Mouse (Mus musculus) midbrain, embryonic 11.5 days (tissue): Measurements from ENCODE around the gene Nox1. TPM values are rescaled to one million over a fixed set of nuclear protein-coding genes. Genes with fewer than 3 reads are reported as not detected.

ENCODE experiments used
- ATAC-seq: fragments of 200-750 bp; cut with Nextera tagmentation; 2 replicates; pipeline ENCODE4 v1.8.0; 2017; ENCODE audit warnings: moderate TSS enrichment, moderate library complexity; ENCODE audit not compliant: low FRiP score
- DNase-seq: peaks from one replicate; pipeline ENCODE4 v3.0.0; 2015; ENCODE audit warnings: low spot score; ENCODE audit errors: missing footprints
- H3K27ac ChIP-seq: fragments of 300-500 bp; sonication (generic); 2 replicates; pipeline ENCODE4 v1.5.1; 2014; ENCODE audit warnings: low read depth, low read length
- H3K27me3 ChIP-seq: fragments of 300-500 bp; sonication (generic); 2 replicates; pipeline ENCODE4 v1.6.1; 2014; ENCODE audit warnings: mild to moderate bottlenecking, low read length, moderate library complexity, mixed read lengths; ENCODE audit not compliant: control insufficient read depth, insufficient read depth
- H3K36me3 ChIP-seq: fragments of 300-500 bp; sonication (generic); 2 replicates; pipeline ENCODE4 v1.6.1; 2014; ENCODE audit warnings: mild to moderate bottlenecking, low read length, moderate library complexity, mixed read lengths; ENCODE audit not compliant: control insufficient read depth, insufficient read depth
- H3K4me1 ChIP-seq: fragments of 300-500 bp; sonication (generic); 2 replicates; pipeline ENCODE4 v1.6.1; 2014; ENCODE audit warnings: low read length; ENCODE audit not compliant: control insufficient read depth, insufficient read depth
- H3K4me2 ChIP-seq: fragments of 300-500 bp; sonication (generic); 2 replicates; pipeline ENCODE4 v1.6.1; 2014; ENCODE audit warnings: mild to moderate bottlenecking, moderate library complexity
- H3K4me3 ChIP-seq: fragments of 300-500 bp; sonication (generic); 2 replicates; pipeline ENCODE4 v1.5.1; 2014; ENCODE audit warnings: low read depth, low read length
- H3K9ac ChIP-seq: fragments of 300-500 bp; sonication (generic); 2 replicates; pipeline ENCODE4 v1.6.1; 2014; ENCODE audit warnings: low read length
- H3K9me3 ChIP-seq: fragments of 300-500 bp; sonication (generic); 2 replicates; pipeline ENCODE4 v1.6.1; 2016; ENCODE audit warnings: low read length; ENCODE audit not compliant: control insufficient read depth
- WGBS: fragments of 180-500 bp; shearing (Covaris S2); extraction: QIAGEN DNeasy Blood & Tissue Kit; methylation state at CpG from one replicate; pipeline ENCODE4 v1.1.7; 2014; 5-methylcytosine and 5-hydroxymethylcytosine counted together
- polyA plus RNA-seq: library from polyadenylated mRNA; unstranded; fragments of >200 nt; fragmentation: Nextera tagmentation; extraction: Ambion mirVana; gene quantifications from 2 replicates; pipeline ENCODE4 v1.2.1, GENCODE M21; 2014

Gene Nox1
- 0.12 TPM in 1 of 2 replicates, not detected in the other for polyA plus RNA-seq

DNA sequence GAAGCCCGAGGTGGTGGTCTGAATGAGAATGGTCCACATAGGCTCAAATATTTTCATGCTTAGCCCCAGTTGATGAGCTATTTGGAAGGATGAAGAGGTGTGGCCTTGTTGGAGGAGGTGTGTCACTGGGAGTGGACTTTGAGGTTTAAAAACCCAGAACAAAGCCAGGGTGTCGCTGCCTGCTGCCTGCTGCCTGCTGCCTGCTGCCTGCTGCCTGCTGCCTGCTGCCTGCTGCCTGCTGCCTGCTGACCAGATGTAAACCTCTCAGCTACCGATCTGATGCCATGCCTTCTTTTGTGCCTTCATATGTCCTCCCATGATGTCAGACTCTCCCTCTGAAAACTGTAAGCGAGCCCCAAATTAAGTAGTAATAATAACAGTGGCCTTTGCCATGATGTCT is at the start of gene Nox1:
Gene Nox1 (minus strand): TSS at position 101 of the 400 bp plus-strand sequence.
- ATAC-seq (no peak), DNase-seq (no peak)
- Histone ChIP-seq H3K27me3 (no peaks in the 10 kb centered on the region), H3K4me1 (no peaks in the 10 kb centered on the region), H3K4me3 (no peak within 1 kb of the TSS), H3K27ac (no peak within 1 kb of the TSS), H3K9ac (no peak within 1 kb of the TSS), H3K4me2 (no peak within 1 kb of the TSS), H3K36me3 (no peaks in the 10 kb centered on the region), H3K9me3 (no peaks in the 10 kb centered on the region)
- WGBS, result 61% methylated on average over 4 of the region's 4 CpGs

GRCm38 (mm10) chrX:134262129-134262528 is 40.4 kb upstream of the Nox1 start:
- Histone ChIP-seq H3K27ac (no peak overlapping the region), H3K9me3 (no peaks in the 10 kb centered on the region), H3K4me1 (no peaks in the 10 kb centered on the region), H3K36me3 (no peaks in the 10 kb centered on the region), H3K4me2 (no peak overlapping the region), H3K9ac (no peak overlapping the region), H3K4me3 (no peak overlapping the region), H3K27me3 (no peaks in the 10 kb centered on the region)
- WGBS, result 76% methylated on average over 11 of the region's 11 CpGs
- DNase-seq, result no peak
- ATAC-seq, result no peak

DNA sequence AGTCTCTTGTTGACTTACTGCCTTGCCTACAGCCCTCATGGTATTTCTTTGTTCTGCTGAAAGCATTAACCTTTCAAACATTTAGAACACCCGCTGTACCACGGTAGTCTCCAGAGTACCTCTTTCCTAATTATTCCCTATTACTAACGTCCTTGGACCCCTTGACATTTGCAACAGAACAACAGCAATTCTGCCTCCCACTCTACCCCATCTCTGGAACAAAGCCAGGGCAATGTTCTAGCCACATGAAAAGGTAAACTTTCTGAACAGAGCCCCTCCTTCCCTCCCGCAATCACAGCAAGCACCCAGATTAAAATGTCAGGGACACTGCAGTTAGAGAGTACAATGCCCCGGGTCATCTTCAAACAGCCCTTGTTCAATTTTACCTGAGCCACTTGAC is 39.4 kb upstream of the Nox1 start:
- no peaks in the 10 kb centered on the region for H3K4me1 ChIP-seq
- no peaks in the 10 kb centered on the region for H3K36me3 ChIP-seq
- WGBS, result 38% methylated on average over 5 of the region's 5 CpGs
- no peak for DNase-seq
- no peaks in the 10 kb centered on the region for H3K9me3 ChIP-seq
- H3K9ac ChIP-seq, result no peak overlapping the region
- no peak overlapping the region for H3K27ac ChIP-seq
- no peak overlapping the region for H3K4me2 ChIP-seq
- H3K4me3 ChIP-seq, result no peak overlapping the region
- no peaks in the 10 kb centered on the region for H3K27me3 ChIP-seq
- ATAC-seq, result no peak

- ATAC-seq, result no peak
- DNase-seq, result no peak
- Histone ChIP-seq H3K36me3 (no peaks in the 10 kb centered on the region), H3K9me3 (no peaks in the 10 kb centered on the region), H3K4me1 (no peaks in the 10 kb centered on the region), H3K9ac (no peak overlapping the region), H3K27me3 (no peaks in the 10 kb centered on the region), H3K4me3 (no peak overlapping the region), H3K27ac (no peak overlapping the region), H3K4me2 (no peak overlapping the region)
- WGBS, result 79% methylated on average over 2 of the region's 2 CpGs
These were observed 26.4 kb upstream of the Nox1 start for GRCm38 (mm10) chrX:134248202-134248601.

- Histone ChIP-seq H3K9ac (no peak overlapping the region), H3K9me3 (no peaks in the 10 kb centered on the region), H3K27me3 (no peaks in the 10 kb centered on the region), H3K4me3 (no peak overlapping the region), H3K27ac (no peak overlapping the region), H3K36me3 (no peaks in the 10 kb centered on the region), H3K4me1 (no peaks in the 10 kb centered on the region), H3K4me2 (no peak overlapping the region)
- no peak for ATAC-seq
- WGBS, result 92% methylated on average over 10 of the region's 10 CpGs
- DNase-seq, result no peak
These were observed 24.2 kb upstream of the Nox1 start for GRCm38 (mm10) chrX:134245946-134246345.

- no peak for DNase-seq
- no peak overlapping the region for H3K9ac ChIP-seq
- H3K36me3 ChIP-seq, result no peaks in the 10 kb centered on the region
- H3K27ac ChIP-seq, result no peak overlapping the region
- ATAC-seq, result no peak
- H3K4me2 ChIP-seq, result no peak overlapping the region
- WGBS, result 96% methylated on average over 10 of the region's 10 CpGs
- no peak overlapping the region for H3K4me3 ChIP-seq
- H3K4me1 ChIP-seq, result no peaks in the 10 kb centered on the region
- H3K9me3 ChIP-seq, result no peaks in the 10 kb centered on the region
- H3K27me3 ChIP-seq, result no peaks in the 10 kb centered on the region
These were observed 16.5 kb upstream of the Nox1 start for GRCm38 (mm10) chrX:134238266-134238665.

DNA sequence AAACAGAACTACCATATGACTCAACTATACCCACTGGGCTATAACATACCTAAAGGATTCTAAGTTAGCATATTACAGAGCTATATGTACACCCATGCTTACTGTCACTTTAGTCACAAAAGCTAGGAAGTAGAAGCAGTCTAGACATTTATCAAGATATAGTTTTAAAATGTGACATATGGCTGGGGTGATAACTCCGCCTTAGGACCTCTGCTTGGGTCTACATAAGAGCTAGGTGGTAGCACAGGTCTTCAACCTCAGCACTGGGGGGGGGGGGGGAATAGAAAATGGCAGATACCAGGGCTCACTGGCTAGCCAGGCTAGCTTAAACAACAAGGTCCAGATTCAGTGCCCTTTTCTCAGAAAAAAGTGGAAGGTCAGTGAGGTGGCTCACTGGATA is 11.3 kb upstream of the Nox1 start:
- ATAC-seq (no peak), DNase-seq (no peak)
- H3K4me2 ChIP-seq, result no peak overlapping the region
- H3K27ac ChIP-seq, result no peak overlapping the region
- 81% methylated on average over 1 of the region's 1 CpGs for WGBS
- no peak overlapping the region for H3K9ac ChIP-seq
- H3K9me3 ChIP-seq, result no peaks in the 10 kb centered on the region
- no peak overlapping the region for H3K4me3 ChIP-seq
- H3K4me1 ChIP-seq, result no peaks in the 10 kb centered on the region
- no peaks in the 10 kb centered on the region for H3K36me3 ChIP-seq
- H3K27me3 ChIP-seq, result no peaks in the 10 kb centered on the region

DNA sequence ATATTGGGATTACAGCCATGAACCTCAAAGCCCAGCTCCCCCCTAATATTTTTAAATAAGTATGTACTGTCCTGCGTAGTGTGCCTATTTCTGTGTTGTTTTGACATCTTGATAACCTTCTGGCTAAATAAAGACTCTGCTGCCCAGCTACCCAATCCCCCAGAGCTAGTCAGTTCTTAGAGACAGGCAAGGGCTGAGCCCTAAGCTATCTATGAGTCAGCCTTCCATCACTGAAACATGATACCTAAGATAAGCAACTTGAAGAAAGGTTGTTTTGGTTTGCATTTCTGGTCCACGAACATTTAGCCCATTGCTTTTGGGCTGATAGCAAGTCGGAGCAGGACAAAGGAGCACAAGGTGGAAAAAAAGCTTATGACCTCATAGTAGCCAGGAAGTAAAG is 1.1 kb downstream of the Nox1 start:
- Histone ChIP-seq H3K4me3 (no peak overlapping the region), H3K4me1 (no peaks in the 10 kb centered on the region), H3K4me2 (no peak overlapping the region), H3K36me3 (no peaks in the 10 kb centered on the region), H3K9me3 (no peaks in the 10 kb centered on the region), H3K27me3 (no peaks in the 10 kb centered on the region), H3K9ac (no peak overlapping the region), H3K27ac (no peak overlapping the region)
- no peak for DNase-seq
- WGBS, result 78% methylated on average over 3 of the region's 3 CpGs
- no peak for ATAC-seq

DNA sequence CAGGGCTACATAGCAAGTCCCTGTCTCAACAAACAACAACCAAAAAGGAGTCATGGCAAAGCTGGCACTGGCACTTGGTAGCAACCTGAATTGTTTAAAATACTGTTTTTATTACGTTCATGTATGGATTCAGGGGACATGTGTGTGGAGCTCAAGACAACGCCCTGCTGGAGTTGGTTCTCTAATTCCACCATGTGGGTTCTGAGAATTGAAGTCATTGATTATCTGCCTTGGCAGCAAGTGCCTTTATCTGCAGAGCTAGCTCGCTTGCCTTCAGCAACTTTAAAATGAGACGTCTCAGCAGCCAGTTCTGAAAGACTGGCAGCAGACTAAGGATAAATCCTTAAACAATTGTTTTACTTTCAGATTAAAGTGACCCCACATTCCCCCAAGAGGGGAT is 3.6 kb downstream of the Nox1 start:
- Histone ChIP-seq H3K9ac (no peak overlapping the region), H3K27me3 (no peaks in the 10 kb centered on the region), H3K36me3 (no peaks in the 10 kb centered on the region), H3K27ac (no peak overlapping the region), H3K9me3 (no peaks in the 10 kb centered on the region), H3K4me3 (no peak overlapping the region), H3K4me1 (no peaks in the 10 kb centered on the region), H3K4me2 (no peak overlapping the region)
- WGBS, result 46% methylated on average over 4 of the region's 4 CpGs
- no peak for ATAC-seq
- no peak for DNase-seq

- no peaks in the 10 kb centered on the region for H3K36me3 ChIP-seq
- no peak for ATAC-seq
These were observed 10.6 kb downstream of the Nox1 start for GRCm38 (mm10) chrX:134211151-134211642.

More at GRCm38 (mm10) chrX:134211151-134211642, 10.6 kb downstream of the Nox1 start:
- Histone ChIP-seq H3K4me1 (no peaks in the 10 kb centered on the region), H3K27me3 (no peaks in the 10 kb centered on the region), H3K27ac (no peak overlapping the region), H3K4me3 (no peak overlapping the region), H3K4me2 (no peak overlapping the region), H3K9ac (no peak overlapping the region), H3K9me3 (no peaks in the 10 kb centered on the region)
- 89% methylated on average over 7 of the region's 7 CpGs for WGBS
- DNase-seq, result no peak
